Mouse (Mus musculus): Measurements from ENCODE around the gene Dhx35.

The Dhx35 gene

DNA sequence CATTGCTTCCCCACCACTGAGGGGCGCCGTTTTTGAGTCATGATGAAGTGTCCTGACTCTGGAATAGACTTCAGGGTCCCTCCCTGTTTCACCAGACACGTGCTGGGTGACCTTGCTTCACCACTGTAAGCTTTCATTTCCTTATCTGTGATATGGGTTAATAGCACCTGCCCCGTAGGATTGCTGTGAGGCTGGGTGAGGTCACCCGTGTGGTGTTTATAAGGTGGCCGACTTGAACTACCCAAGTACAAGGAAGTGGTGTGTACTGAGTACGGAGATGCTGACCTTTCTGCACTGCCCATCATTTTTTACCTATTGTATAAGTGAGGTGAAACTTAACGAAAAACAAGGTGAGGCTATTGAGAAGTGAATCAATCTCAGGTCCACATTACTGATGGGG is 9.0 kb downstream of the Dhx35 start:
- no peak for DNase-seq (ENCODE audit: low spot score in 2 of 2)

DNA sequence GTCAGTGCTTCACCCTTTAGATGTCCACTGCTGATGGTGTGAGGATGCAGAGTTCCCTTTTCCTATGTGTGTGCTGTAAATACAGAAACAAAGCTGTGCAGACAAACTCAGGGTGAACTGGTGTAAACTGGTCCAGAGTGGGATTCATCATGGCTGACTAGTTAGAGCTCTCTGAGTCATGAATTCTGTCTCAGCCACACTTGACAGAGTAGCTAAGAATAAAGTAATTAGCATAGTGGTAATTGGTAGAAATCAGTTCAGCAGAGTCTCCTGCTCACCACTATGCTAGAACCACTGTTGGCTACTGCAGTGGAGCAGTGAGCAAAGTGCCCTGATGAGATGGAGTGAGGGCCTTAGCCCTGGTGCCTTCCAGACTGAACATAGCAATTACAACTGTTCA is 21.1 kb downstream of the Dhx35 start:
- DNase-seq (ENCODE audit: low spot score in 2 of 2) = no peak

DNA sequence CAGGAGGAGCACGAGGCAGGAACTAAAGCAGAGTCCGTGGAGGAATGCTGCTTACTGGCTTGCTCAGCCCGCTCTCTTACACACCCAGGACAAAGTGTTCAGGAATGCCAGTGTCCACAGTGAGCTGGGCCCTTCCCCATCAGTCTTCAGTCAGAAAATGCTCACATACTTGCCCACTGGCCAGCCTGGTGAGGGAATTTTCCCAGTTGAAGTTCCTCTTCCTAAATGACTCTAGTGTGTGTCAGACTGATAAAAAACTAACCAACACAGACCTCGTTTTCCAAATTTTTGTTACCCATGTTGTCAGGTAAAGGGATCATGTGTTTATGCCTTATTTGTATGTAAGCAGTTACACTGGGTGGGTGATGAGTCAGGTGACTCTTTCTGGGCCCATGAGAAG is 21.6 kb downstream of the Dhx35 start:
- DNase-seq (ENCODE audit: low spot score in 2 of 2) = no peak

DNA sequence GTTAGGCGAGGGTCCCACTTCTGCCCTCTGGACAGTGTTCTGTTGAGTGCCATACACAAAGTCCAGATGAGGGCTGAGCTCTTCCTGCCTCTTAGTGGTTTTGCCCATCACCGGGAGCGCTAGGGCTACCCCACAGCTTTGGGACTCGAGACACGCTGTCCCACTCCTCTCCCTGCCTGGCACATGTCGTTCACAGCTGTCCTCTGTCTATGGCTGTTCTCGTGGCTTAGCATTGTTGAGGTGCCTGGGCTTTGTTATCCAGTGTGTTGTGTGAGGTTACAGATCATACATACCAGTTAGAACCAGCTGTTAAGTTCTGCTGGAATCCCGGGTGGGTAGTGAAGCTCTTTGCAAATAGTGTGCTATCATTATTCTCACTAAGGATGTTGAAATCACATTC is 23.1 kb downstream of the Dhx35 start:
- DNase-seq (ENCODE audit: low spot score in 2 of 2) = no peak

DNA sequence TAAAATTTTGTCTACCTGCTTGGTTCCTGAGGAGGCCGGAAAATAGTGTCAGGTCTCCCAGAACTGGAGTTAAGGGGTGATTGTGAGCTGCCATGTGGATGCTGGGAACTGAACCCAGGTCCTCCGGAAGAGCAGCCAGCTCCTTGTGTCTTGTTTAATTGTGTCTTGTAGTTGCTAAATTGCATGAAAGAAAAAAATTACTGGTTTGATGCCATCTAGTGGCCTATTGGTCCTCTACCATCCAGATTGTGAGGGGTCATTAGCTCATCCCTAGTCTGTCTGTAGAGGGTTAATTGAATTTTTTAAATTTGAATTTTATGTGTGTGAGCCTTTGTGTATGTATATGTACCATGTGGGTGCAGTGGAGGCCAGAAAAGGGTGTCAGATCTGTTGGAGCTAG is 33.5 kb downstream of the Dhx35 start:
- DNase-seq (ENCODE audit: low spot score in 2 of 2) = no peak

DNA sequence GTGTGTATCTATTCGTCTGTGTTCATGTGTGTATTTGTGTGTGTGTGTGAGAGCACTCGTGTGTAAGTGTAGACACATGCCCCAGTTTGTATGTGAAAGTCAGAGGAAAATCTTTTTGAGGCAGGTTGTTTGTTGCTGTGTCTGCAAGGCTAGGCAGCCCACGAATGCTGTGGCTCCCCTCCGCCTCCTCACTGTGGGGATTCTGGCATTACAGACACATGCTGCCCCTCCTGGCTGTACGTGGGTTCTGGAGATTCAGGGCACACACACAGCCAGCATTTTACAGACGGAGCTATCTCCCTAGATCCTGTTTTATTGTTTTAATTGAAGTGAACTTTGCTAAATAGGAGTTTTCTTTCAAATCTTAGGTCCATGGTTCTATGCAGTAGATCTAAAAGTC is 35.1 kb downstream of the Dhx35 start:
- DNase-seq (ENCODE audit: low spot score in 2 of 2) = no peak

DNA sequence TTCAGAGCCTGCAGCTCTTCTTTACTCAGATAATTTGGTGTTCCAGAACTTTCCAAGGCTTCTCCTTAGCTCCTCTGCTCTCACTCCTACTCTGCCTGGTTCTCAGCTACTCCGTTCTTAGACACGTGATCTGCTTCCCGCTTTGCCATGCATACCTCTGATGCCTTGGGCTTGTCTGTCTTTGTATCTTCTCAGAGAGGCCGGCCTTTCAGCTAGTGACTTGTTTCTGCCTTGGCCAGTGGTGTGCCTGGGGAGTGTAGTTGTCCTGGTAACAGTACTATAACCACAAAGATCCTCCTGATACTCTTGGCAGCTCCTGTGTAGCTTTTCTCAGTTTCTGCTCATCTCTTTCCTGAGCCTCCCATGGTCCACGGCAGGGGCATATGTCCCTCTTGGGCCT is 38.6 kb downstream of the Dhx35 start:
- no peak for DNase-seq (ENCODE audit: low spot score in 2 of 2)

DNA sequence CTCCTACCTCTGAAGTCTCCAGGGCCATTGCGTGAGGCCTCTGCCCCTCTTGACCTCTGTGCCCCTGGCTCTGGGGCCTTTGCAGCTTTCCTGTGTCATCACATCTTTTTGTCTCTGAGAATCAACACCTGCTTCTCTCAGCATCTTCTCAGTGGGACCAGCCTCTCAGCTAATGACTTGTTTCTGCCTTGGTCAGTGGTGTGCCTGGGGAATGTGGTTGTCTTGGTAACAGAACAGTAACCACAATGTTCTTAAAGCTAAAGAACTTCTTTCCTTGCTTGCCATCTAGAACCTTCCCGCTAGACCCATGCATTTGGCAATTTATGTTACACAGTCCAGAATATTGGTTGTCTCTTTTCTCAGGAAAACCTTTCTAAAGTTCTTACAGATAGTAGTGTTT is 39.0 kb downstream of the Dhx35 start:
- no peak for DNase-seq (ENCODE audit: low spot score in 2 of 2)

DNA sequence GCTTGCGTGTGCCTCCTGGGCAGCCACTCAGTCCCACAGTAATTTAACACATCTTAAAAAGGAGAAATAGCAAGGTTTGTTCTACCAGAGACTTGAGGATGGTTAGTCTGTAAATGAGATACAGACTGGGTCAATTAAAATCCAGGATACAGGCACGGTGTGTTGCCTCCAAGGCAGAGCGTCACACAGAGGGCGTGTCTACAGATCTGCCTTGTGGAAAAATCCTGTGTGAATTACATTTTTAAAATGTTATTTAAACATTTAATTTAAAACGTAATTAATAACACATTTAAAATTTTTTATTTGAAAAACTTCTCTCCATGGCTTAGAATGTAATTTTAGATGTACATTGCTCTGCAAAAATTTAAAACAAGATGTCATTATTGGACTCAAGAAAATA is 48.7 kb downstream of the Dhx35 start:
- DNase-seq (ENCODE audit: low spot score in 2 of 2) = no peak

DNA sequence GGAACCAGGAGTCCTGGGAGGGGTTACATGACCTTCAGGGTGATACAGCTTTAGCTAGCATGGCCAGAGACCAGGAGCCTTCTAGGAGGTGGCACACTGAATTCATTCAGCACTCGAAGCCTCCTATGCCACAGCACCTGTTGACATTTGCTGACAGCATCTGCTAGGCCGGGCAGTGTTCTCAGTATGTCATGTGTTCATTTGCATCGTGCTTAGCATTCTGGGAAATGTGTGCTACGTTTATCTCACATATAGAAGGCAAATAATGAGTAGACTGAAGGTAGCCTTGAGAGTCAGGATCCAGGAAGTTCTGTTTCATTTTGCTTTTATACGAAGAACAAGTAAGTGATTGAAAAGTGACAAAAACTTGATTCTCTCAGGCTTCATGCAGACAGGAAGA is 50.4 kb downstream of the Dhx35 start:
- no peak for DNase-seq (ENCODE audit: low spot score in 2 of 2)

DNA sequence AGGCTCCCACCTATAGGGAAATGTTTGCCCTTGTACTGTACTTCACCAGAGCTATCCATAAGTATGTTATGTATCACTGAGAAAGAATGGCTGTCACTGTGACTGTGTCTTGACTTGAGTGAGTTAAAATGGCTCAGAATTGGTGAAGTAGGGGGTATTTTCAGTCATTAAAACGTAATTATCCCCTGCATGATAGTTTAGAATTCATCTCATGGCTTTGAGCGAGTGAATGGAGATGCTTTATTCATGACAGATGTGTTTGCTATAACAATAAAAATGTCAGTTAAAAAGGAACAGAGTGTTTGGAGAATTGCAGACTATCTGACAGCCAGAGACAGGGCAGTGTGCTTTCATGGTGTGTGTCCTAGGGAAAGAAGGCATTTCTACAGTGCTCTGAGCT is 51.6 kb downstream of the Dhx35 start:
- DNase-seq (ENCODE audit: low spot score in 2 of 2) = no peak

DNA sequence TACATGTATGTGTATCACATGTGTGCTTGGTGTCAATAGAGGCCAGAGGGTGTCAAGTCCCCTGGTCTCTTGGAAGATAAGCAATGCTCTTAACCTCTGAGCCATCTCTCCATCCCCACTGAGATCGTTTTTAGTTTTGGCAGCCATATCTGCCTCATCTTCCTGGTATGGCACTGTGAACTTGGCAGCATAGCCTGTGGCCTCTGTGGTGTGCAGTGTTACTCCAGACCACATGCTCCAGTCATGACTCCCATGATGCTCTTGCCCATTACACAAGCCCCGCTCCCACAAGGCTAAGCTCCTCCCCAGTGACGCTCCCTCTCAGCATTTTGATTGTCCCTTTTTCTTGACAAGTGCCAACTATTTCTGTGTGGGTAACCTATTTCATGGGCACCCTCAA is 53.4 kb downstream of the Dhx35 start:
- no peak for DNase-seq (ENCODE audit: low spot score in 2 of 2)

DNA sequence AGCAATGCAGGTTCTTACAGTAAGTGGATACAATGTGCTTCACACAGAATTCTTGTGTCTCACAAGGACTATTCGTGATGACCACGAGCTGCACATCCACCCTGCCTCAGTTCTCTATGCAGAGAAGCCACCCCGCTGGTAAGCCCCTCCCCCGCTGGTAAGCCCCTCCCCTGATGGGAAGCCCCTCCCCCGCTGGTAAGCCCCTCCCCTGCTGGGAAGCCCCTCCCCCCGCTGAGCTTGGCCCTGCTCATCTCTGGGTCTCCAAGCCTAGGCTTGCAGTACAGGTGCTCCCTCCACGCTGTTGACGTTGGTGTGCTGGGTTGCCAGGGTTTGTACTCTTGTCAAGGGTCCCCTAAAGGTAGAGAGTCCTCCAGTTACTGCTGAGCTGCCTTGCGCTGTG is 54.8 kb downstream of the Dhx35 start:
- DNase-seq (ENCODE audit: low spot score in 2 of 2) = no peak

DNA sequence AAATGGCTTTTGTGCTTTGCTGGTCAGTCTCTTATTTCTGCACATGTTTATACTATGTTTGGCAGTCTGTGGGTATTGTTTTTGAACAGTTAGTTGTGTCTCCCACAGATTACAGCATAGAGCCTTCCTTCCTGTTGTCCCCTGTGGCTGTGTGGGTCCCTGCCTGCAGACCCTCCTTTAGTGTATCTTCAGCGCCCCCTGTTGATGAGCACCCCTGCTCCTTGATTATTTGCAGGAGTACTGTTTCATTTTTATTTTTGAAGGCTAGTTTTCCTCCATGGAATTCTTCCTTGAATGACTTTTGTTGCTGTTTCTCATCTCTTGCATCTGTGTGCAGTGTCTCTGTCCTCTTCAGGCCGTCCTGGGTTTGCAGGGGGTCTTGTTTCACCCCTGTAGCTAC is 58.0 kb downstream of the Dhx35 start:
- DNase-seq (ENCODE audit: low spot score in 2 of 2) = no peak

DNA sequence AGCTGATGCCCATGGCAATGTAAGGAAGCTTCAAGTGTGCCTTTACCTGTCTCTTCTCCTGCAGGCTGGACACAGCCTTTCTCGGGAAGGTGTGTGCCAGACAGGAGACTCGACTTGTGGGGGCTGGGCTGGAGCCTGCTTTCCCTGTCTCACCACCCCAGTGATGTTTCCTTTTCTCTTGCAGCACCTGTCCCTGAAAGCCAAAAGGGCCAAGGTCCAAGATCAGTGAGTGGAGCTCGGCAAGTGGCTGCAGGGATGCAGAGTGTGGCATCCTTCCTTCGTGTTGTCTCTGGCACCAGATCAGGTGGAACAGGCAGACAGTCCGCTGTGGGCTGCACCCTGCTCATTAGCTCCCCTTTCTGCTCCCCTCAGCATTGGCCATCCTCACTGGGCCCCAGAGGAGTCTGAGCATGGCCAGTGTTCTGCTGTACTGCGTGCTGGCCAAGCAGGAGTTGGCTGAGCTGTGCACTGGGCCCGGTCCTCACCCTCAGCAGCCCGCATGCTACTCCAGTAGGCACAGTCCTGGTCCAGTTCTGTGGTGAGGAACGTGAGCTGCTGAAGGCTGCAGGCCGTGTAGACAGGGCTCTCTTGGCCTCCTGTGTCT is 62.4 kb downstream of the Dhx35 start:
- DNase-seq (ENCODE audit: low spot score in 2 of 2) = no peak

DNA sequence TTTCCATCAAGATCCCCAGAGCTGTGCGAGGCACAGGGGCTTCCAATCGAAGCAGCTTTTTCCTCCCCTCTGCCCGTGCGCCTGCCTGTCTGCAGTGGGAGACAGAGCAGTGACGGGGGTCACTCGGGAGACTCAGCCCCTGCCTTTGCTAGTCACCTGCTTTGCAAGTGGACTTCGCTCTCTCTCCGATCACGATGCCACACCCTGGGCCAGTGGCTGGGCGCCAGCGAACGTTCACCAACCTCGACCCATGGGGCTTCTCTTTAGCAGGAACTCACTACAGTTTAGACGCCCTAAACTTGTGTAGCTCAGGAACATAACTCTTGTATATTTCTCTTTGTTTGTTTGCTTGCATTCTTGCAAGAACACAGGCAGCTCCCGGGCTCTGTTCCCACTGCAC is 63.0 kb downstream of the Dhx35 start:
- DNase-seq (ENCODE audit: low spot score in 2 of 2) = no peak

DNA sequence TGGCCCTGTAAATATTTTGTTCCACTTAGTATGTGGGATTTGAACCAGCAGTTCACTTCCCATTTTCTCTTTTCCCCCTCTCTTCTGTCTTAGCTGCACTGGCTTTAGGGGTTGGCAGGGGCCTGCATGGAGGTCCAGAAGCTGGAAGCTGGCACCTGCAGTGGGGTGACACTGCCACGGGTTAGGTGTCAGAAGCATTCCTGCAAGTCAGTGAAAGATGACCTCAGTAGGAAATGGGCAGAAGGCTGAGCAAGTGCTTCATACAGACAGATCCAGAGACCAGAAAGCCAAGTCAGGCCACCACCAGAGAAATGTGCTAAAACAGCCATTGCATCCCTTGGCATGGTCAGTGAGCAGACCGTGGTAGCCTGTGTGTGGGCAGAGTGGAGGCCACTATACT is 66.5 kb downstream of the Dhx35 start:
- DNase-seq (ENCODE audit: low spot score in 2 of 2) = no peak

DNA sequence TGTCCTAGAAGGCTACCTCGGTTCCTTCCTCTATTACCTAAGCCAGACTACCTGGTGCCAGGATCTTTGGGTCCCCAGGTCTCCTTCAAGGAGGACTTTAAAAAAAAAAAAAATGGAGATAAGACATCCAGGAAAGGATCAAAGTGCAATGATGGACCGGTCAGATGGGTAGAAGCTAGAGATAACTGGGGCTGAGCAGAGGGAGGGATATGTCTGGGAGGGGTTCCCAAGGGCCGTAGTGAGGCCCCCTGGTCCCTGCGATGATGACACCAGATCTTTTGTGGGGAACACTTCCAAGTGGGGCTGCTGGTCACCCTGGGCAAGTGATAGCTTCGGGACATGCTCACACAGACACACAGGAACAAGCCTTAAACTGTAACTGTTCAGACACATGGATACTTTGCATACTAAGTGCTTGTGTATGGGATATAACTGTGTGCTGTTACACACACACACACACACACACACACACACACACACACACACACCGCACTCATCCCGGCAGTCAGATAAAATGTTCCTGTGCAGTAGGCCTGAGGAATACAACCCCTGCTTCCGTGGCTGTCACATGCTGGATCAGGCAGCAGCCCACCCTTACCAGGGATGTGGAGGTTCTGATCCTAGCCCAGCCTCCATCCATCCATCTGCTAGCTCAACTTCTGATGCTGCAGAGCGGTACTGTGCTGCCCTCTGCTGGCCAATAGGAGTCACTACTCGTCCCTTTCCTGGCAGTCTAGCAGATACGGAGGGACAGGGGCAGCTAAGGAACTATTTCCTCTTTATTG is 68.9 kb downstream of the Dhx35 start:
- DNase-seq (ENCODE audit: low spot score in 2 of 2) = peak in 1 of 2 experiments; percentile 34

DNA sequence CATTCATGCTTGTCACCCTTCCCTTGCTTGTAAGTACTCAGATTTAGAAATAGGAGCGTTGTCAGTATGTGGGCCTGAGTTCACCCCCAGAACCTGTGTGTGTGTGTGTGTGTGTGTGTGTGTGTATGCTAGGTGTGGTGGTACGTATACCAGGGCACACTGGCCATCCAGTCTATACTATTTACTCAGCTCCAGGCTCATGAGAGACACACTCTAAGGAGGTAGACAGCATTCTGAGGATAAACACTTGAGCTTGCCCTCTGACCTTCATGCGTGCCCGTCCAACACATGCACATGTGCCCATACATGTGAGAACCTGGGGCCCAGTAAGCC is 69.5 kb downstream of the Dhx35 start:
- no peak for DNase-seq (ENCODE audit: low spot score in 2 of 2)

DNA sequence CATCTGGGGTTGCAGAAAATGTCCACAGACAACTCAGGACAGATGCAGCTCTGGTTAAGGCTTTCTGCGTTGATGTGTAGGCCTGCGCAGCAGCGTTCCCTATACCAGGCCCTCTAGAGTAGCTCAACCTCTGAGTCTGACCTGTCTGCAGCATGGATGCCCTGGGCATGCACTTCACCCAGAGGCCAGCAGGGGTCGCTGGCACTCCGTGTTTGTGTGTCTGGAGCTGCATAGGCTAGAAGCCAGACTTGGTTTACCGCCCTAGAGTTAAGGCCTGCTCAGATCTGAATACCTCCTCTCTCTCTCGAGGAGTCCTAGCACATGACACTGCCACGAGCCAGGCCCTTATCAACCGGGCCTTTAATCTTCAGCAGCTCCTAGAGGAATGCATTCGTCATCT is 70.8 kb downstream of the Dhx35 start:
- peak; percentile 70 to 87 for DNase-seq (ENCODE audit: low spot score in 2 of 2)

DNA sequence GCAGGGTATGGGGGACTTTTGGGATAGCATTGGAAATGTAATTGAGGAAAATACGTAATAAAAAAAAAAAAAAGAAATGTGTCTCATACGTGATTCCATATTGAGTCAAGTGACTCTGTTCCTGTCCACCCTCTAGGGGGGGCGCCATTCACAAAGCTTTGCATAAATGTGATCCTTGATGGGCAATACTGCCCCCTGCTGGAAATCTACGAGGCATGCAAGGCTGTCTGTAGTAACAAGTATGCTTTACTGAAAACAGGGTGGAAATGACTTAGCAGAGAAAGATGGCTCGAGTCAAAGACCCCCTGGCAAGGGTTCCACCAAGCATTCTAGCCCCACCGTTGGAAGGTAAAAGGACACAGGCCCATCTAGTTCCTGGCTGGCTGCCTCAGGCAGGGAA is 92.0 kb downstream of the Dhx35 start:
- no peak for DNase-seq (ENCODE audit: low spot score in 2 of 2)

DNA sequence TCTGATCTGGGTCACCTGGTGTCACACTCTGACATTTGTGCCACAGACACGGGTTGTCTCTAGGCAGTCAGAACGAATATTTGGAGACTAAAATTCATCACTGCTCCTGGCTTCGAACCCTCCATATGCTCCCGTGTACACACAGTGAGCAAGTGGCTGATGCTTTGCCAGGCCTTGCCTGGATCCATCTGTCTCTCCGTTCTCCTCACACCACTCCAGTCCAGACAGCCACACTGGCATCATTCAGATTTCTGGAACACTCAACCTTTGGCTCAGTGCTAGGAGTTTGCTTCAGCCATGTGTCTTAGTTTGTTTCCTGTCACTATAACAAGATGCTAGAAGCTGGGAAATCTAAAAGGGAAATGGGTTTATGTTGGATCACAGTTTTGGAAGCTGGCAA is 93.9 kb downstream of the Dhx35 start:
- no peak for DNase-seq (ENCODE audit: low spot score in 2 of 2)

DNA sequence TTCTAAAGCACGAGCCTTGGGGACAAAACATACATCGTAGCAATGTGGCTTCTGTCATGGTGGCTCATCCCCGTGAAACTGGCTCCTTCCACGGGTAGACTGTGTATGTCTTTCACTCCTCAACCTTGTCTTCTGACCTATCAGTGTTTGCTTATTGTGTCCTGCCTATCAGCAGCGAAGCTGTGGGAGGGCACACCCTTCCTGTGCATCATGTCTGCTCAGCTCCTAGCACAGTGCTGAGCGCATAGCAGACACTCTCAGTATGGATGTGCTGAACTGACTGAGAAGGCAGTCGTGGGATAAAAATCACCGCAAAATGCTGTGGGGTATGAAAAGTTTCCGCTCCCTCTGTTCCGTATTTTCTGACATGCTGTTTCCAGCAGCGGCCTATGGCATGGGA is 94.6 kb downstream of the Dhx35 start:
- no peak for DNase-seq (ENCODE audit: low spot score in 2 of 2)

DNA sequence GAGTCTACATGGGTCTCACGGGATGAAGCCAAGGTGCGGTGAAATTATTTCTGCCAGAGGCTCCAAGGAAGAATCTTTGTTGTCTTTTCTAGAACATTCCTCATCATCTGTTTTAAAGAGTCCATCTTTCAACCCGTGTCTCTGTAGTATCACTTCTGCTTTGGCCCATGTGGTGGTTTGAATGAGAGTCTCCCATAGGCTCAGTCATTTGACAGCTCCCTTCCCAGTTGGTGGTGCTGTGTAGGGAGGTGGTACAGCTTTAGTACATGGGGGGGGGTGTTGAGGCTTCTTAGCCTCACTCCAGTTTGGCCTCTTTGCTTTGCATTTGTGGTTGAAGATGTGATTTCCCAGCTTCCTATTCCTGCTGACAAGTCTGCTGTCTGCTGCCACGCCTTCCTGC is 96.7 kb downstream of the Dhx35 start:
- DNase-seq (ENCODE audit: low spot score in 2 of 2) = no peak

Measured in urinary bladder, postnatal 4 days (tissue).